Mouse (Mus musculus) urinary bladder, postnatal 14 days (tissue): ENCODE data around the gene Ppie.
"Not testable (repeated sequence)": the region's sequence is repeated elsewhere in the genome, so short reads cannot be mapped to it uniquely, and the experiment has no call there.

Experiments
- DNase-seq: peaks from one replicate; pipeline ENCODE4 v3.0.0; 2021; ENCODE audit warnings: low spot score

The Ppie gene

DNA sequence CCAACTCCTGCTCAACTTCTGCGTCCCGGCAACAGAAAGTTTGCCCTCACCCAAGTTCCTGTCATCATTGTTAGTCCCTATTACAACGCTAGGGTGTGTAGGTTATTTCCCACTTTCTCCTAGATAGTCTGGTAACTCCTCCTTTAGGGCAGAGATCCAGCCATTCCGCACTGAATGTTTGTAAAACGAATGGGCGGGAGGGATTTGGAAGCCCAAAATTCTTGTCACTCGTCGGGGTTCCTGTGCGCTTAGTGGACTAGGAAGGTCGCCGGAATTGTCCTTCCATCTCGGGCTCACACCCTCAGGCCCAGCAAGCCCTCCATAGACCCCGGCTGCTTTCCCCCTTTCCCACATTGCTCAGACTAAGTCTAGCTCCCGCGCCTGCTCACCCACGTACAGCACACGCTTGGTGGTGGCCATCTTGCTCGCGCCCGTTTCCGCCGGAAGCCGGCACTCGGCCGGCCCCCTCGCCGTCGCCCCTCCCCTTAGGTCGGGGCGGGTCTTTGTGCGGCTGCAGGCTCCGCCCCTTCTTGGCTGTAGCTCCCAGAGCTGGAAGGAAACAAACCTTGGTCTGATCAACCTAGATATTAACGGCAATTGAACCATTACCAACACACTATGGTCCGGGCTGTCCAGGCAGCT, at the start of gene Ppie:
Gene Ppie, minus strand, starts transcription at position 439 of the 642 bp plus-strand sequence.
- DNase-seq = peak; percentile 81

DNA sequence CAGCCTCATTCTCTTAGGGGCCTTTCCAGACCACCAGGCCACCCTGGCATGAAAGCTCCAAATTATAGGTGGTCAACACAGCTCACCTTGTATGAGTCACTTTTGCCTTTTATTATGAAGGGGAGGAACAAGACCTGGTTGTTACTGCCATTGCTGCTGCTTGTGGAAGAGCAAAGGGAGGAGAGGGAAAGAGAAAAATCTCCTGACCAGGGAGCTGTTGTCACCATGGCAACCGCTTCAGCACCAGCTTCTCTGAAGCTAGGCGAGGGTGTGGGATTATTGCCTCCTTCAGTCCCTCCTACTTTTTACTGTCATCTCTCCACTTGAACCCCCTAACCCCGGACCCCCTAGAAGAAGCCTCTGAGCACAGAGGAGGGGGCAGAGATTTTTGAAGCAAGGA, 45.1 kb upstream of the Ppie start:
- DNase-seq = no peak

DNA sequence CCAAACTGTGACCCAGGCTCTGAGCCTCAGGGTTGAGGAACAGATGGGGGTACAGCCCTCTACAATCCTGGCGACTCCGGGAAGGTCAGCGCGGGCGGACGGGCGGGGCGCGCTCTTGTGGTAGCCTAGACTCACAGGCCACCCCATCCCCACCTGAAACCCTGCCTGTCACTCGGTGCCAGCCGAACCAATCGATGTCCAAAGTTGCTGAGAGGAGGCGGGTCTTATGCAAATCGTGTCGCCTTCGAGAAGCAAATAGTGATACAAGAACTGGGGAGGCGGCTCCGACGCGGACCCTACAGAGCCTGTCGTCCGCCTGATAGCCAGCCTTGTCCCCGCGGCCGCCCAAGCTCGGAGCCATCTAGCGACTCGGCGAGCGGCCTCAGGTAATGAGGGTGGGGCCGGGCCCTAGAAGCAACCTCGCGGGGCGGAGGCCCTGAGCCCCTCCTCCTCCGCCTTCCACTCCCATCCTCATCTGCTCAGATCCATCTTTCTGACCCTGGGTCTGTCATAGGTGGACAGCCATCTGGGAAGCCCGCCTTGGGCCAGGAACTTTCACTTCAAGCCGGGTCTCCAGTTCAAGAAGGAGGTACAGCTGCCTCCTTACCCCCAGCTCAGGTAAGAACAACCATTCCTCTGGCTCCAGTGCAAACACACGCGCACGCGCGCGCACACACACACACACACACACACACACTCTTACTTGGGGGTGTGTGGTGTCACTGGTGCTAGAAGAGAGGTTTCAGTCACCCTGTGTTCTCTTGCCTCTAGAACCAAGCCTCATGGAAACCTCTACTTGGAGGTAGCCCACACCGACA, 43.7 kb upstream of the Ppie start:
- DNase-seq = peak; percentile 63

- peak; percentile 12 for DNase-seq
These were observed 42.8 kb upstream of the Ppie start, which contains the start of gene Hpcal4 for GRCm38 (mm10) chr4:123182328-123183238. Gene Hpcal4 (plus strand): TSS chr4:123183227.

DNA sequence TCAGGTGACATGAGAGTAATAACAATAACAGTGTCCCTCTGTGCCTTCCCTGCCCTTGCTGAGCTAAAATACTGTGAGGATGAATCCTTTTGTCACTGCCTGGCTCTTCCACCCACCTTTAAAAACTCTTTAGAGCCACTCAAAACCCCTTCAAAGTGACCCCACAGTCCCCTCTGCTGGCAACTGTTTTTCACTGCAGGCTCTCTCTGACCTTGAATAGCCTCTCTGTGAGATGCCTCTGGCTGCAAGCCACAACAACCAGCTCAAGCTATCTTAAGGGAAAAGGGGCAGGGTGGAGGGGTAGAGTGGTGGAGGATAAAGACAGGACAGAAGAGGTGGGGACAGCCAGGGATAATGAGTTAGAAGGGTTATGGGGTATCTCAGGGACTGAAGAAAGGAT, 32.1 kb upstream of the Ppie start:
- no peak for DNase-seq

GRCm38 (mm10) chr4:123164157-123164556, 24.4 kb upstream of the Ppie start:
- DNase-seq = no peak

DNA sequence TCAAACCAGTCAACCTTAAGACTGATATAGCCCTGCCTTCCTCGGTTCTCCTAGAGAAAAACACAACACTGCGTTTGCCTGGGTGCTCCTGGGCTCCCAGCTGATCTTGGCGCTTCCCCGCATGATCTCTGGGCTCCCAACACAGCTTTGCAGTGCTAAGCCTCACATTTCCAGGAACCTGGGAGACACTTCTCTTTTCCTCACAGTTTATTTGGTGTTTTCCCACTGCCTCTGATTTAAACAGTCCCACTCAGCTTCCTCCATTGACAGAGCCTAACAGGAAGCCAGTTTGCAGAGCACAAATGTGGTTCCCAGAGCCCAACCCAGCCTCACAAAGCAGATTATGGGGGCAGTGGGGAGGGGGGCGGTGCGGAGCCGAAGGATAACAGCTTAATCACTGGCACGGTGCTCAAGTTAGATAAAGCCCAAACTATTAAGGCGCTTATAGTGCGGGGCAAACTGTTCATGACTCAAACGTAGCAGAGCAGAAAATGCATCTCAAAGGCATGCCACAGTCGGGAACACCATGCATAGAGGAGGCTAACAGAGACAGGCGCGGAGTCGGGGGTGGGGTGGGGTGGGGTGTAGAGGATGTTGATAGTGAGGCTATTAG, 22.7 kb upstream of the Ppie start:
- DNase-seq = no peak

- not testable (repeated sequence) for DNase-seq
These were observed 21.5 kb upstream of the Ppie start for GRCm38 (mm10) chr4:123161251-123161650.

DNA sequence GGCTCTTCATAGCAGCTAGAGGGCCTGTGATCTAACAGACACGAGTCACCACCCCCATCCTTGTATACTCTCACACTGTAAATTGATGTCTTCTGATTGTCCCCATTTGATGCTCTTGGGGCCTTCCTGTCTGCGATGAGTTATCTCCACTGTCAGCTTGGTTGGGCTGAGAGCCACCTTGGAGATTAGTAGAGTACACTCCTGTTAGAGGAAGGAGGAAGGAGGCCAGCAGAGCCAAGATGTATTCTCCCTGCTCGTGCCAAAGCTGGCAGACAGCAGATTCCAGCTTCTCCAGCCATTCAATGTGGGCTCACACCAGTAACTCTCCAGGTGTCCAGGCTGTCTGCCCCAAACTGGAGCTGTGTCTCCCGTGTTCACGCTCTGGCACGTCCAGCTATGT, 20.8 kb upstream of the Ppie start:
- no peak for DNase-seq

- DNase-seq = no peak
These were observed 16.1 kb upstream of the Ppie start for GRCm38 (mm10) chr4:123155840-123156239.

- DNase-seq = no peak
These were observed 15.7 kb upstream of the Ppie start for GRCm38 (mm10) chr4:123155427-123155826.

GRCm38 (mm10) chr4:123155004-123155403, 15.3 kb upstream of the Ppie start:
- peak; percentile 26 for DNase-seq

DNA sequence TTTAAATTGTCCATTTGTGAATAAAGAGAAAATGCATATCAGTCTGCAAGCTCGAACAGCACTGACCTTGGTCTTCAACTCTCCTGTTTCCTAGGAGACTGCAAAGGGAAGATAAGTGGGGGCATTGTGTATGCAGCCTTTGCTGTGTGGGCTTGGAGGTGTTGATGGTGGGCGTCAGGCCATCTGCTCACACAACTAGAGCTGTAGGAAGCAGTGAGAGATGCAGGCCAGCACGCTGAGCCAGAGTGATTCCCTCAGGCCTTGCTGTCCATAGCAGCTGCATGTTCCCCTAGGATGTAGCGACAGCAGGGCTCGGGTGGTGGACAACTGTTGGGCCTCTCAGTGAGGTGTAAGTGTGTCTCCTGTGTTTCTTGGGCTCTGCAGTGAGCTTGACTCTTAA, 13.2 kb upstream of the Ppie start:
- no peak for DNase-seq

GRCm38 (mm10) chr4:123152003-123152402, 12.3 kb upstream of the Ppie start:
- DNase-seq = no peak

DNA sequence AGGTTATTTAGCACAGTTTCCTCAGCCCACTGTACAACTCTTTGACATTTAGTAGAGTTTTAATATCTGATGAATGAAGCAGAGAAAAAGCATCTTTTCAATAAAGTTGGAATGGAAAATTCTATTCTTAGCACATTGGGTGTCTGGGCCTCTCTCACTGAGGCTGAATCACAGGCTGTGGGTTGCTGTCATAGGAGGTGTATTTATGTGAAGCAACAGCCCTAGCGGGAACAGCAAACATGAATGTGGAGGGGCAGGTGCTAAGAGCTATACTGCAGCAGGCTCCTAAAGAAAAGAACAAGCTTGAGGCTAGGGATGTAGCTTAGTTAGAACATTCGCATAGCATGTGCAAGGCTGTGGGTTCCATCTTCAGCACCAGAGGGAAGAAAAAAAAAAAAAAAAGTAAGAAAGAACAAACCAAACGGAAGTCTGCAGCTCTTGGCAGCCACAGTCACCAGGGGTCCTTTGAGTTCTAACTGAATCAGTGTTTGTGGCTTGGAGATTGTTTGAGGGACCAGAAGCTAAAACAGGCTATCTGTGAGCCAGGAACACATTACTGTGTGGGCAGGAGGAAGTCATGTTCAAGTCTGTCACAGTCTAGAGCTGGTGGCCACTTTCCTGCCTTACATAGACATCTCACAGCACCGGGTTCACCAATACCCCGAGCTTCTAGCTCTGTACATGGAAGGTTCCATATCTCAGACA, 7.8 kb upstream of the Ppie start:
- DNase-seq = no peak

- DNase-seq = no peak
These were observed 2.2 kb downstream of the Ppie start for GRCm38 (mm10) chr4:123137551-123137950.

DNA sequence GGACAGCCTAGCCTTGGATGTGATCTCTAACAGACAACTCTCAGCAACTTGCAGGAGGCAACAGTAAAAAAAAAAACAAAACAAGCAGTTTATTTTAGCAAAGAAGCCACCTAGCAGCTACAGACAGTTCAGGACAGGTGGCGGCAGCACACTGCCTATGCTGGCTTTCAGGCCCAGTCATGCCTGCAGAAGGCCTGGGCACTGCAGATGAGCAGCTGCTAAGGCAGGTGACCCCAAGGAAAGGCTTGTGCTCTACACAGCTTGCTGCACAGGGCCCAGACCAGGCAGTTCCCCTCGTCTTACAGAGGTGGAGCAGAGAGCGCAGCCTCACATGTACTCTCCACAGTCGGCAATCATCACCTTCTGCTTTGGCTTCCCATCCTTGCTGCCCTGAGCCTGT, 12.7 kb downstream of the Ppie start:
- DNase-seq = no peak

DNA sequence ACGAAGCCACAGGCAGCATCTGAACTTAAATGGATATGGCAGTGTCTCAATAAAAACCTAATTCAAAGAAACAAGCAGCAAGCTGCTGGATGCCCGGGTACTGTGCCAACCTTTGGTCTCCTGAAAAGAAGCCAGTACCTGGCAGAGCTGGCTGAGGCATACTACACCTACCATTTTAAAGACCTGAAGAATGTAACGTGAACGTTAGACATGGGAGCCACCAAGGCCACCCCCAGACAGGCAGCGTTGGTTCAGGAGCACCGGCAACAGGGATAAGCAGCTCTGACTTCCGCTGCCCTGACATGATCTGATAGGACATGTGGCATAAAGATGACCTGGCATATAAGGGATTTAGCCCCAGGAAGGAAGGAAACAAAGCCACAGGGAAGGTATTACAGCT, 13.1 kb downstream of the Ppie start:
- no peak for DNase-seq

DNA sequence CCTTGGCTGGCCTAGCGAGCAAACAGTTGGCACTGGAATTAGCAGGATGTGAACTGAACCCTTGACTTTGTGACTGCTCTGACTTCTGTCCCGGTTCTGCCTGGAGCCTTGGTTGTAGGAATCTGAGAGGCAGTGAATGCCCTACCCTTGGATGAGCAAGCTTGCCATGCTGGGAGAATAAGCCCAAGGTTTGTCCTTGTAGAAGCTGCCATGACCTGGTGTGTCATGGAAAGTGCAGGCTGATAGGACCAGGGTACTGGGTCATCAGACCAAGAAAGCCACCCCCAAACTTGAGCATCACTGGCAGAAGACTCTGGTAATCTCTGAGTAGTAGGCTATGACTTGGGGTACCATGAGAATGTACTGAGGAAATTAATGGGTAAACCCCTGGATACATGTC, 18.5 kb downstream of the Ppie start:
- no peak for DNase-seq

- DNase-seq = not testable (repeated sequence)
These were observed 23.1 kb downstream of the Ppie start for GRCm38 (mm10) chr4:123116640-123117039.

DNA sequence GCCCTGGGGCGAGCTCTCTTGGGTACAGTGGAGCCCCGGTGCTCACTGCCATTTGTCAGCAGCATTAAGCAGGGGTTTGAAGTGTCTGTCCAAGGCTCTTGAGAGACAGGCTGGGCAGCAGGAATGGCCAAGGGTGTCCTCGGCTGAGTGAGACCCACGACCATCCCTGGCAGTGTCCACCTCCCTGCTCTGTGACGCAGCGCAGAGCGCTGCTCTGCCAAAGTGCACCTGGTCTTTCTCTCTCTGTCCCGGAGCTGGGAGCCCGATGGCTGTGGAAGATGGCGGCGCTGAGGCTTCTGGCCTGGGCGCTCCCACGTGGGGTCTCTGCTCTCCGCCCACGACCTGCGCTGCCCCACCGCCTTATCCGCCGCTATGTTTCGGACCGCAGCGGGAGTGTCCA, 23.7 kb downstream of the Ppie start, which contains the start of gene Oxct2b:
Gene Oxct2b, plus strand, starts transcription at position 256 of the 400 bp plus-strand sequence.
- DNase-seq = no peak
